Mouse (Mus musculus) testis, postnatal 10 days (tissue): Measurements from ENCODE around the gene Zfp846.
"Not testable (repeated sequence)": the region's sequence is repeated elsewhere in the genome, so short reads cannot be mapped to it uniquely, and the experiment has no call there.

Experiments
- DNase-seq: peaks from one replicate; pipeline ENCODE4 v3.0.0; 2021; ENCODE audit warnings: low spot score

The Zfp846 gene

DNA sequence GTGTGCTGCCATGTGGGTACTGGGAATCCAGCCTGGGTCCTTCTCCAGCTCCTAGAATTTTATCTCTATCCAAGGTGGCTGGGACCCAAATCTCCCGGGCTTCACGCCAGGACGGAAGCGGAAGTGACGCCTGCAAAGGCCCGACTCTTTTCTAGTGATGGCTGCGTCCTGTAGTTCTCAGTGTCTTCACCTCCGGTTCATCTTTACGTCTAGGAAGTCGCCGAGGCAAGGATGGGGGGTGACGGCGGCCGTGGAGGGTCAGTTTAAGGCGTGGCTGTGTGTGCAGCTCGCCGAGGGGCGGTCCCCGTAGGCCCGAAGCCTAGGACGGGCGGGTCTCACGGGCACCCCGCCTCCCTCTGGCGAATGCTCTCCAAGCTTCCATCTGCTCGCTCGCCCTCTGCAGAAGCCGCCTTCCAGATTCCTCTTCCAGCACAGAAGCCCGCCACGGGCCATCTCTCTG lies at the start of gene Zfp846:
Zfp846 (plus strand) TSS at position 117 of the 460 bp plus-strand sequence.
- DNase-seq: peak; percentile 98

DNA sequence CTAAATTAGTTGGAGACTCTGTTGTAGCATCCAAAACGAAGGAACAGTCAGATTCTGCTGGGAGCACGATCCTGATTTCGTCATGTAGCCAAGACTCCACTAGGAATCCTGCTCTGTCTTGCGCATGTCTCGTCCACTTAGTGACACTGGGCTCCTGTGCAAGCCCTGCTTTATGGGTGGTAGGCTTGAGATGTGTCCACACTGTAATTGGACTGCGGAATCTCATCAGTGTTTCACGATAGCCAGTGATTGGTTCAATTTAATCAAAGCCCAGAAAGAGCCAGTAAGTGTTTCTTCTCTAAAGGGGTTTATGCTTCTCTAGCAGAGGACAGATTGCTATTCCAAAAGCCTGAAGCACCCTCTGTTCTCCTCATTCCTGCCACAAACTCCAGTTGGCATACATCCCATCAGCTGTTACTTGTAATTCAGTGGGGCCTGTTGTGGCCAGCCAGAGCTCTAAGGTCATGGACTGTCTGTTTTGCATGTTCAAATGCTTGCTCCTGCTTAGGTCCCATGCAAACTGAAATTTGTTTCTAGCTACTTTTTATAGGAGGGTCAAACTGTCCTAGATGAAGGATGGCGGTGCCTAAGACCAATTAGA lies 46.7 kb upstream of the Zfp846 start:
- no peak for DNase-seq

DNA sequence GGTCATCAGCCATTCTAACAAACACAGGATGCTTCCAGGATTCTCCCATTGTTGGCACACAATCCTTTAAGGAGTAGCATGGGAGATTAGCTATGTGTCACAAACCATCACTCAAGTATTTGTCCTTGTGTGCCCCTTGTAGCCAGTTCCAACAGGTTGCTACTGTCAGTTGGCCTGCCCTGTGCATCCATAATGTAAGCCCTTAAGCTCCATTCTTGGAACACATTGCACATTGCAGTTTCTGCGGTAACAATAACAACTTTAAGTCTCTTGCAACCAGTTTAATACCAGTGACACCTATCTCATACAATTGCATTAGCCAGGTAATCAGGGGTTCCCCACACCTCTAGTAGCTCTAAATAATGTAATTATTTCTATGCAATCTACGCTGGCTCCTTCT lies 44.5 kb upstream of the Zfp846 start:
- DNase-seq: no peak

DNA sequence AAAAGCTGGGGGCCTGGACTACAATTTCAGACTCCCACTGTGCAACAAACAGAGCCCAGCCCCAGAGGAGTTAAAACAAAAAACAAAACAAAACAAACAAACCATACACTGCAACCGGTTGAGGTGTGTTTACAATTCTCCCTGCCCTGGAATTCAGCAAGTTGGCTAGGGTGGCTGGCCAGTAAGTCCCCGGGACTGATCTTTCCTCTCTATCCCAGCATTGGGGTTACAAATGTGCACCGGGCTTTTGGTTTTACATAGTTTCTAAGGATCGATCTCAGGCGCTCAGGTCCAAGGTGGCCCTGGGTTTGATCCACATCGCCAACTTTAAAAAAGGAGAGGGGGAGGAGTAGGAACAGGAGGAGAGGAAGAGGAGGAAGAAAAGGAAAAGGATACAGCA lies 37.6 kb upstream of the Zfp846 start:
- DNase-seq: no peak

DNA sequence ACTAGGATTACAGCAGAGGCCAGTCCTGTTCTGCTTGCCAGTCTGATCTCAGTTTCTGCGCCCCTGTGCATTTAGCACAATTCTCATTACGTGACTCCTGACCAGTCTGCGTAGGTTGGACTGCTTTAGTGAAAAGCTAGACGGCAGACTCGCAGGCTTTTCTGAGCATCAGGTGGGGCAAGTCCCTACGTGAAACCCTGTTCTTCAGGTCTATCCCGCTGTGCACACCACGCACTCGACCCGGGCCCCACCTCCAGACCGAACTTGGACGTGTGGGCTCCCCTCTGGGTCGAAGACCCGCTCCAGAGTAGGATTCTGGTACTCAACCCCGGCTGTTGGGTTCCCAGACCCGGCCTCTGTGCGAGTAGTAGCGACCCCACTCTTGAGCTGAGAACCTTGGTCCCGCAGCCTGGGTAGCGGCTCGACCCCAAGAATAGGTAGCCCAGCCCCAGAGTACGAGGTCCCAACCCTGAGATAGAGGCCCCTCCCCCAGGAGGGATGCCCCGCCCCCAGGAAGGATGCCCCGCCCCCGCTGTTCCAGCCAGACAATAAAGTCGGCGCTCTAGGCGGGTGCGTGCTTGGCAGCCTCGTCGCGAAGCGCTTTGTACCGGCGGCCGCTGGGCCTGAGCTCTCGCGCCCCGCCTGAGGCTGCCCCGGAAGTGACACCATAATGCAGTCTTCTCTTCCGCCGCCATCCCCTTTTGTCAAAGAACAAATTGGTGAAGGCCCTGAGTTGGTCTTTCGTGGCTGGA lies 36.8 kb upstream of the Zfp846 start:
- DNase-seq: peak; percentile 93

DNA sequence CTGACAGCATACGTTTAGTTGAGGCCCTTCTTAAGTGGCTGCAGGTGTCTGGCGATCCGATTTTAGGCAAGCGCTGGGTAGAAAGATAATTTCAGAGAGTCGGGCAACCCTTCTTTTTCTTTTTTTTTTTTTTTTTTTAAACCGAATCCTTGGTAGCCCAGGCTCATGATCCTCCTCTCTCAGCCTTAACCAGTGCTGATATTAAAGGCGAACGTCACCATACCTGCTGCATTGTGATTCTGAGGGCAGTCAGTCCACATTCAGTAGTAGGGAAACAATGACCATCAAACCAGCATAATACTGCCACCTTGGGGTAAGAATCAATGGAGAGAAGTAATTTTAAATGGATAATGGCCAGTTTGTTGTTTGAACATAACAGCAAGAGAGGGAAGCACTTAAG lies 35.9 kb upstream of the Zfp846 start:
- no peak for DNase-seq

DNA sequence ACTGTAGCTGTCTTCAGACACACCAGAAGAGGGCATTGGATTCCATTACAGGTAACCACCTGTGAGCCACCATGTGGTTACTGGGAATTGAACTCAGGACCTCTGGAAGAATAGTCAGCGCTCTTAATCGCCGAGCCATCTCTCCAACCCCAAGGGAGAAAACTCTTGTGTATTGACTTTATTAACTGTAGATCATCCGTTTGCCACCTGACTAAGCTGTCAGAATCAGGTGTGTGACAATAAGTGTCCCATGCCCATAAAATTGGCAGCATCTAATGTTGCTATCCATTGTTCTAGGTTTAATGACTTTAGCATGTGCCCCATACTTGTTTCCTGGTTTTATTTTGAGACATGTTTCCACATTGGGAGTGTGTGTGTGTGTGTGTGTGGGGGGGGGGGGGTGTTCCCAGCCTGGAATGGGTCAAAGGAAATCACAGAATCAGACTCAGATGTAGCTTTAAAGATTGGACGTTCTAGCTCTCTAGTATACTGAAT lies 29.3 kb upstream of the Zfp846 start:
- no peak for DNase-seq

DNA sequence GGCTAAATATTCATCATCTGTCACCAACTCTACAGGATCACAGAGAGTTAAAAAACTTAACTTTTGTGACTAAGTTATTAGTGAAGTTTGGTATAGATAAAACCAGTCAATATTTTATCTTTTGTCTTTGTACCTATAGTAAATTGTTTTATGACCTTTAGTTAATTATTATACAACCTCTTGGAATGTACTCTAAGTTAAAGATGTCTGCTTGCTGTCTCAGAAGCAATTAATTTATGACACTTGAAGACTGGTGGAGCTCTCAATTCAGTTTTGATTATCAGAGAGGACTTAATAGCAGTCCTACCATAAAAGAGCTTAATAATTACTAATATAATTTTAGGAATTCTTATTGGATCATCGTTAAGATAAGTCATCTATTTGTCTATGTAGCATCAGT lies 28.4 kb upstream of the Zfp846 start:
- DNase-seq: no peak

DNA sequence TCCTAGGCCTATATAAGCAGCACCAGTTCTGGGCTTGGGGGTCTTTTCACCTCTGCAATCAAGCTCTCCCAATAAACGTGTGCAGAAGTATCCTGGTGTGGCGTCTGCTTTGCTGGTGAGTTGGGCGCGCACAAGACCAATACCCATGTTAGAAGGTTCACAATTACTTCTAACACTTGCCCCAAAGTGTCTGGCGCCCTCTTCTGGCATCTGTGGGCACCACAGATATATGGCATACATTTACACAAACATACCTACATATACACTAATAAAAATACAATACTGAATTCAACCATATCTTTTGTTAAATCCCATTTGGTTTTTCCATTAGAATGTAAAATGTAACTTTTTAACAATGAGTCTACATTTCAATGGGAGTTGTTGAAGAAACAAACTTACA lies 18.9 kb upstream of the Zfp846 start:
- no peak for DNase-seq

DNA sequence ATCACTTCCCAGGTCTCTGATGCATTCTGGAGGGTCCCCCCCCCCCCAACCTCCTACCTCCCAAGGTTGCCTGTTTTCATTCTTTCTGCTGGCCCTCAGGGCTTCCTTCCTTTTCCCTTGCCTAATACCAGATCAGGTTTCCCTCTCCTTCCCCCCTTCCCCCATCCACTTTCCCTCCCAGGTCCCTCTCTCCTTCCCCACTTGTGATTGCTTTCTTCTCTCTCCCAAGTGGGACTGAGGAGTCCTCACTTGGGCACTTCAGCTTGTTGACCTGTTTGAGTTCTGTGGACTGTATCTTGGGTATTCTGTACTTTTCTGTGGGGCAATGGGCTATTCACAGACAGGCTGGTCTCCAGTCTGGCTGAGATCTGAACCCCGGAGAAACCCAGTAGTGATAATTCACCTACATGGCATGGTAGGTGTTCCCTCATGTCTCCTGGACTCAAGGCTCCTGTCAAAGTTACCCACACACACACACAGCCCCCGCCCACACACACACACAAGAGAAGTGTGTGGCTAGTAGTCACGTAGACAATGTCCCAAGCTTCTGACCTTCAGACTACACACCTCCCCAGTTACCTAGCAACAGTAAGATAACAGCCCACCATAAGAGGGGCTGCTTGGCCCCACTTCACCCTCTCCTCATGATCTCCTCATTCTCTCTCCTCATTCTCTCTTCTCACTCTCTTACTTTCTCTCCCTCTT lies 15.6 kb upstream of the Zfp846 start:
- not testable (repeated sequence) for DNase-seq

DNA sequence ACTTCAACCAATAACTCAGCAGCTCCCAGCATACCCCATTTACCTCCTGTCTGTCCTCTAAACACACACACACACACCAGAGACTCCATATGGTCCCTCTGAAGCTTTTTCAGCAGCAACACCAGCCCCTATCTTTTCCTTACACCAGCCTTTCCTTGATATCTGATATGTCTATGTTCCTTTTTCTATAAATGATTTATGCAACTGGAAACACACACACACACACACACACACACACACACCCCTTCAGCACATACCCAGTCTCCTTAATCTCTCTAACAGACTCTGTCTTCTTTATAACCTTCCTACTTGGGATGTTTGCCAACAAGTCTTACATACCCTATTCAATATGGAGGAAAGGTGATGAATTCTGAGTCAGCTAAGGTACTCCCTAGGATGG lies 10.0 kb upstream of the Zfp846 start:
- no peak for DNase-seq

DNA sequence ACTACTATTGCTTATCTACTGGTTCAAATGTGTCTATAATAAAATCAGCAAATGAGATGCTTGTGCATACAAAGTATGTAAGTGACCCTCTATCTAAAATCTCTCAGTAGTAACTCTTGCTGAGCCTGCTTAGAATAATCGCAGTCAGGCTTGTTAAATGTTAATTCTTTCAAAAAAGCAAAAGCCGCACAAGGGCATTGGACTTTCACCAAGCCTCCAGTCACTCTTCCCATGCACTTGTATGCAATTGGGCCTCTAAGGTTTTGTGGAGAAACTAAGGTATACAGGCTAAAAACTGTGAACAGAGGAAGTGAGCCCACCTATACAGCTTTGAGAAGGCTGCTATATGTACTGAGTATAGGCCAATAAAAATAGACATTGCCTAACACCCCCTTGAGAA lies 4.5 kb upstream of the Zfp846 start:
- DNase-seq: no peak

DNA sequence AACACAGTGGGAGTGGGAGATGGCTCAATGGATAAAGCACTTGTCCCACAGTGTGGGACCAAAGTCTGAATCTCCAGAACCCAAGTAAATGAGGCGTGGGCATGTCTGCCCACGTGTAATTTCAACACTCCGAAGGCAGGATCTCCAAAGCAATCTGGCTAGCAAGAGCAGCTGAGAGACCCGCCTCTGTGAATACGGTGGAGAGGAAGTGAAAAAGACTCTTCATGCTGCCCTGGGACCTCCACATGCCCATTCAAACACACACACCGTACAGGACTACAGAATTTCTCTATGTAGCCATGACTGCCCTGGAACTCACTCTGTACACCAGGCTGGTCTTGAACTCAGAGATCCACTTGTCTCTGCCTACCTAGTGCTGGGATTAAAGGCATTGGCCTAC lies 20.2 kb downstream of the Zfp846 start:
- no peak for DNase-seq

DNA sequence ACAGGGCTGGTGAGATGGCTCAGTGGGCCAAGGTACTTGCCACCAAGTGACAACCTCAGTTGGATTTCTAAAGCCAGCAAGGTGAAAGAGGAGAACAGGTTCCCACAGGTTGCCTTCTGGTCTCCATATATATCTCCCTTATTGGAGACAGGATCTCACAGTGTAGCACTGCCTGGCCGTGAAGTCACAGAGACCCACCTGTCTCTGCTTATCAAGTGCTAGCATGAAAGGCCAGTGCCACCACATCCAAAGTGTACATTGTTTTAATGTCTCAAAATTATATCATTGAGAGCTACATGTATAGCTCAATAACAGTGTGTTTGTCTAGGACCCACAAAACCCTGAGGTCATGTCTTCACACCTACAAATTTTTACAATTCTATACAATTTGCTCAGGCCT lies 25.2 kb downstream of the Zfp846 start:
- no peak for DNase-seq

DNA sequence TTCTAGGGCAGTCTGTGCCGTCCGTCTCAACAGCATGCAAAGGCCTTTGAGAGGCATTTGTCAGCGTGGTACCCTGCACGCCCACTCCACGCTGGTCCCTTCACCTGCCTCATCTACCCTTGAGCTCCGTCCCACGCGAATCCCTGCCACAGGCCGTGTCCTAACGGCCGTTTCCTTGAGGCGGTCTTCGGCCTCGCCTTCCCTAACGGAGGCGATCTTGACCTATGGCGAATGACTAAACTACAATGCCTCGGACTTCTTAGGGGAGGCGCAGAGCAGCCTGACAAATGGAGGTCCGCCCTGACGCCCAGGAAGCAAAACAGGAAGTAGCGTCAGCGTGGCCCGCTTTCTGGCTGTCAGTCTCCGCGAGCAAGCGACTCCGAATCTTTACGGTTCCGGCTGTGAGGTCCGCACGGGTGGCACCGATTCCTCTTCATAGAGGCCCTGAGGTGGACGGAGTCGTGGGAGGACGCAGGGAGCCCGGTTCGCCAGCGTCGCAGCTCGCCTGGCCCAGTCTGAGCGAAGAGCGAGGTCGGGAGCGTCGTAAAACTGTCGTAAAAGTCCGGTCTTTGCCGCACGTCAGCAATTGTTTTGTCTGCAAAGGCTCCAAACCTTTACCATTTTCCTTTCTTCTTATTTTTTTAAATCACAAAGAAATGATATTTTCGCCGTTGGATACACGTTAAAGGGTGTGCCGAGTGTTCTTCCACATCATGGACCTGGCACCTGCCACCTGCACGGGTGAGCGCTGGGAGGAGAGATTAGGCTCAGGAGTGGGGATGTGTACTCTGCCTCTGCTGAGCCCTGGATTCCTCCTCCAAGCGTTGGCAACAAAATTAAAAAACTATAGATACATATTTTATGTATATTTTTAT lies 26.2 kb downstream of the Zfp846 start:
- DNase-seq: peak; percentile 83

DNA sequence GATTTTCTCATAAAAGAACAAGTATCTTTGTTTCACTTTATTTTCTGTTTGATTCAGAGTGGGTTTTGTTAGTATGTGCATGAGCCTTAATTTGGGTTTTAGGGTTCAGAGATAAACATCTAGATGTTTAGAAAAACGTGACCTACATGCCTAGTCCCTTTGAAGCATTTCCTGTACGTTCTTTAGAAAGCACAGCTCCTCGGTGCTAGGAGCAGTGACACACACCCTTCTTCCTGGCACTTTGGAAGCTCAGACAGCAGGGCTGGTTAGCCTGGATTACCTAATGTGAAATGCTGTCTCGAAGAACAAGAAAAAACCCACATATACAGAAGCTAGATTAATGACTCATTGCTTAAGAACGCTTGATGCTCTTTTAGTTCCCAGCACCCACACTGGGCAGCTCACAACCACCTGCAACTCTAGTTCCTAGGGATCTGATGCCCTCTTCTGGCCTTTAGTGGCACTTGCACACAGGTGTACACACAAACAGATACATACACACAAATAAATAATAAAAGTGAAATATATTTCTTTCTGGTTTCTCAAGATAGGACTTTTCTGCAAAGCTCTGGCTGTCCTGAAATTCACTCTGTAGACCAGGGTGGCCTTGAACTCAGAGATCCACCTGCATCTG lies 28.9 kb downstream of the Zfp846 start:
- DNase-seq: no peak

DNA sequence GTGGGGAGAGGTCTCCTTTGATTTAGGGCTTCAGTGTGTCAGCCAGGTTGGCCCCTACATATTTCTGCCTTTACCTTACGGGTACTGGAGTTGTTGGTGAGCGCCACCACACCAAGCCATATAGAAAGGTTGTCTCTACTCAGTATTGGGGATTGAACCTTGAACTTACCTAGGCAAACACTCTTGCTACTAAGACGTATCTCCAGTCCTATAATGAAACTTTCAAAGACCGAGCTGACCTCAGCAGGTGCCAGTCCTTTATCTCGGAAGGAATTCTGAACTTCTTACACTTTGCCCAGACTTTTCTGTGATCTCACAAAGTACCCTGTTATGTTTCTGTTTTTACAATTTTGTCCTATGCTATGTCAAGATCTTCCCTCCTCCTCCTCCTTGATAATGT lies 30.9 kb downstream of the Zfp846 start:
- no peak for DNase-seq

DNA sequence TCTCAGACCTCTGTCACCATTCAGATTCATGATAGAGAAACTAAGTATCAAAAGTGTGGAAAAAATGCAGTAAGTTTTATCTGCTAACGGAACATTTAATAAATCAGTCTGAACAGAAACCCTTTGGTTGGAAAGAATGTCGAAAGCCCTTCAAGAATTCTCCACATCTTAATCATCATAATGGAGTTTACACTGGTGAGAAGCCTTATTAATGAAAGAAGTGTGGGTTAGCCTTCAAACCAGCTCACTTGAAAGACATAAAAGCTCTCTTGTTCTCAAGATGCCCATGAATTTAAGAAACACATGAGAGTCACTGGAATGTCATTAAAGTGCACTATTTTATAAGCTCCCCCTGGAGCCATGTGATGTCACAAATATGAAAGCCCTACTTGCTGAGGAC lies 35.6 kb downstream of the Zfp846 start:
- DNase-seq: no peak

DNA sequence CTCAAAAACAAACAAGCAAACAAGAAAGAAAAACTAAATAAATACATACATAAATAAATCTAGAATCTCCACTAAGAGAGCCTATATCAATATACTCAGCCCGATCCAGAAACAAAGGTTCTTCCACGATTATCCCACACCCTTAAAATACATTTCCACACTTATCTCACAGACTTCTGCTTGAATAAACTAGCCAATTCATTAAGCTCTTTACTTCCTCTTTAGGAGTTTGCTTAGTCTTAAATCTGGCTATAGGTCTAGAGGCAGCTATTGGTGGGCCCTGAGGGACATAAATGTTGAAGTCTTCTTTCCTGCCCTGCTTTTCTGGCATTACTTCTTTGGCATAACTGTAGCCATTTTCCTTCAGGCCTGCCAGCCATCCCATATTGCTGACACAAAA lies 50.2 kb downstream of the Zfp846 start:
- DNase-seq: peak; percentile 14

DNA sequence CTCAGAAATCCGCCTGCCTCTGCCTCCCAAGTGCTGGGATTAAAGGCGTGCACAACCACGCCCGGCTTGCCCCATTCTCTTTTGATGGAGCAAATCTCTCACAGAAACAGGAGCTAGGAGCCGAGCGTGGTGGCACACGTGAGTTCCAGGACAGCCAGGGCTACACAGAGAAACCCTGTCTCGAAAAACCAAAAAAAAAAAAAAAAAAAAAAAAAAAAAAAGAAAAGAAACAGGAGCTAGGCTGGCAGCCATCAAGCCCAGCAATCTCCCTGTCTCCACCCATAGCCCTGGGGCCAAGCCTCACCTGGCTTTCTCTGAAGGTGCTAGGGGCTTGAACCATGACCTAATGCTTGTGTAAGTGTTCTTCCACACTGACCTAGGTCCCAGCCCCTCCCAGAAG lies 54.6 kb downstream of the Zfp846 start:
- not testable (repeated sequence) for DNase-seq

DNA sequence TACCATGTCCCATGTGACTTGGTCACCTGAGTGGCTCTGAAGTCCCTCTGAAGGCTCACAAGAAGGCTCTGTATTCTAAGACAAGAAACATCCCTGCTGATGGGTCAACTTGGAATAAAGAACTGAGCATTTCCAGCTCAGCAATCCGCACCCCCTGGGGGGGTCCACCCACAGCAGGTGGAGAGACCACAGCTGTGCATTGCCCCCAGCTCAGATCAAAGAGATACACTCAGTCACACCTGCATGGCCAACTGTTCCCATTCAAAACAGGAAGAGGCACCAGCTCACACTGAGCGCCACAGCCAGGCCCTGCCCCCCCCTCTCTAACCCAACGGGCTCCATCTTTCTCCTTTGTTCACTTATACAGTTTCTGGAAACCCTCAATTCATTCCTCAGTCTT lies 55.2 kb downstream of the Zfp846 start:
- DNase-seq: no peak

DNA sequence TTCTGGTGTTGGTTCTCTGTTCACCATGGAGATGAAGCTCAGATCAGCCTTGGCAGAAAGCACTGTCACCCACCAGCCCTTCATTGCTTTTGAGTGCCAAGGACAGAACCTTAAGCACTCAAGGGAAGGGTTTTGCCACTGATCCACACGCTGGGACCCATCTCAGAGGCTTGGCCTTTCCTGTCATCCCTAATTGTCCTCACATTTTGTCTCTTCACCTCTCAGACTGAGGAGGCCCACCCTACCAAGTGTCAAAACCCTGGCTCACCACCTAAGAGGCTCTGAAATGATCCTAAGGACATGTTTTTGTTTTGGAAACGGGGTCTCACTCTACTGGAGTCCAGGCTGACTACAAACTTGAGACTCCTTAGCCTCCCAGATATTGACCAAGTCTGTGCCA lies 55.7 kb downstream of the Zfp846 start:
- DNase-seq: no peak
